In the genomic region with DNA sequence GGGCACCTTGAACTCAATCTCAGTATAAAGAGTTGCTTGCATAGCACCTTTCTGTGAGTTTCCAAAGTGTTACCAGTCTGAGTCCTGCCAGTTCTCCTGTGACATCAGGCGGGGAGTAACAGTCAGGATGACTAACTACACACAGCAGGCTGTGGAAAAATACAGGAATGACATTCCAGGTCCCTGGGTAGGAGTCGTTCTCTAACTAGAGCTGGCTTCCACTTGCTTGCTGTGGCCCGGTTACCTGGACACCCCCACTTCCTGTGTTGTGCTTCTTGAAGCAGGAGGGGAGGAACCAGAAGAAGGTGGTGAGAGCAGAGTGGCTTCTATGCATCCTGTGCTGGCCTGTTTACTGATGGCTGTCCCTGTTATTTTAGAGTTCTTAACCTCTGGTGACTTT, we compare ENCODE assay signal across 8 mouse cellular contexts.
A peak's percentile ranks its signal among the peaks of the same experiment; 100 is the strongest.
DNase-seq lines count a peak whose midpoint lies in the region; ATAC-seq lines count a peak whose summit lies in the region.

No protein-coding gene starts in this region.

- H3K4me2 ChIP-seq in heart, embryonic 14.5 days (ENCODE audit: low read length): no peak overlapping the region
- no peak overlapping the region for H3K4me2 ChIP-seq in forebrain, embryonic 14.5 days (ENCODE audit: low read length)

- H3K27ac ChIP-seq in heart, embryonic 14.5 days (replicated peaks in 1 of 2; ENCODE audit: control insufficient read depth in 1 of 2, insufficient read depth in 1 of 2, low read depth in 2 of 2, low read length in 2 of 2): peak overlapping the region; percentile 76 to 83
- H3K27ac ChIP-seq in forebrain, embryonic 14.5 days (ENCODE audit: low read depth, low read length): no peak overlapping the region

- H3K36me3 ChIP-seq in heart, embryonic 14.5 days (ENCODE audit: control insufficient read depth, insufficient read depth, low read length): no peaks in the 10 kb centered on the region
- H3K36me3 ChIP-seq in forebrain, embryonic 14.5 days (ENCODE audit: control insufficient read depth, insufficient read depth, low read length): no peaks in the 10 kb centered on the region

- H3K27me3 ChIP-seq in heart, embryonic 14.5 days (ENCODE audit: control insufficient read depth, insufficient read depth, low read length): no peaks in the 10 kb centered on the region
- H3K27me3 ChIP-seq in forebrain, embryonic 14.5 days (replicated peaks; ENCODE audit: control insufficient read depth, insufficient read depth, low read length): no peaks in the 10 kb centered on the region

- DNase-seq in frontal cortex, postnatal 36 days (ENCODE audit: low spot score in 2 of 2): no peak
- DNase-seq in naive thymus-derived CD4-positive, alpha-beta T cell, adult 2 months (ENCODE audit: low read depth): peak; percentile 86
- DNase-seq in urinary bladder, postnatal 14 days (ENCODE audit: low spot score): no peak
- no peak for DNase-seq in forebrain, embryonic 14.5 days (ENCODE audit: low spot score)
- DNase-seq in urinary bladder, postnatal 4 days (ENCODE audit: low spot score in 2 of 2): no peak

- H3K4me1 ChIP-seq in heart, embryonic 14.5 days (ENCODE audit: control insufficient read depth in 2 of 2, insufficient read depth in 2 of 2, low read length in 2 of 2): peaks cover 6 to 10% of the 10 kb centered on the region in 2 experiments
- H3K4me1 ChIP-seq in forebrain, embryonic 14.5 days (ENCODE audit: control insufficient read depth, insufficient read depth, low read length): no peaks in the 10 kb centered on the region

- peak; percentile 97 for ATAC-seq in frontal cortex, adult (ENCODE audit: low TSS enrichment)
- peak; percentile 91 for ATAC-seq in CD4-positive, CD25-positive, alpha-beta regulatory T cell, adult 4 months
- ATAC-seq in heart, embryonic 14.5 days (ENCODE audit: insufficient number of reproducible peaks, insufficient read depth, low FRiP score, low read depth): no peak
- no peak for ATAC-seq in forebrain, embryonic 14.5 days

- no peak overlapping the region for H3K9ac ChIP-seq in heart, embryonic 14.5 days (ENCODE audit: low read length)
- no peak overlapping the region for H3K9ac ChIP-seq in forebrain, embryonic 14.5 days (ENCODE audit: low read length)

- WGBS in heart, embryonic 14.5 days: 22% methylated on average over 3 of the region's 3 CpGs
- 87% methylated on average over 3 of the region's 3 CpGs for WGBS in forebrain, embryonic 14.5 days

- no peak overlapping the region for H3K4me3 ChIP-seq in heart, embryonic 14.5 days (ENCODE audit: control insufficient read depth in 1 of 2, insufficient read depth in 1 of 2, low read depth in 1 of 2, low read length in 2 of 2)
- no peak overlapping the region for H3K4me3 ChIP-seq in forebrain, embryonic 14.5 days (ENCODE audit: low read depth, low read length)

- no peaks in the 10 kb centered on the region for H3K9me3 ChIP-seq in heart, embryonic 14.5 days (ENCODE audit: control insufficient read depth, low read length)
- H3K9me3 ChIP-seq in forebrain, embryonic 14.5 days (replicated peaks; ENCODE audit: control insufficient read depth, low read length): no peaks in the 10 kb centered on the region

Comparison
In these comparisons a context has a peak if more than half of its experiments do, and no peak if none do; other contexts are left out.
1. ATAC-seq: peak in frontal cortex, adult (single experiment) and CD4-positive, CD25-positive, alpha-beta regulatory T cell, adult 4 months (single experiment); none in heart, embryonic 14.5 days (single experiment) and forebrain, embryonic 14.5 days (single experiment).